Mouse (Mus musculus): ENCODE results near the gene Eif4a1.

Eif4a1 gene

DNA sequence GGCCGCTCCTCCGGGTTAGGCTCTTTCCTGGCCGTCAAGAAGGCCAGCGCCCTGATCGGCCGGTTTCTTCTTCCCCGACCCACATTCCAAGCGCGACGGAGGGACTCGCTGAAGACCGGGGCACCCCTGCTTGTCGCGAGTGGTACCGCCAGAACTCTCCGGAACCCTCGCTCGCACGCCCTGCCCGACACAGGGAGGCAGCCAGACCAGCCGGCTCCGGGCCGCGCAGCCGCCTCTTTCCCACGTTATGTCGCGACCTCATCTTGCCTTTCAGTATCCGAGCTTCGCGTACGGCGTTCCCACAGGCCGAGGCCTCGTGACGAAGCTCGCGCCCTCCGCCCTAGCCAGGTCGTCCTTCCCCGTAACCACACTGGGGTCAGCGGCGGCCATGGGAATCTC lies 498 bp downstream of the Eif4a1 start:
- no peak for DNase-seq (ENCODE audit: low read depth)

DNA sequence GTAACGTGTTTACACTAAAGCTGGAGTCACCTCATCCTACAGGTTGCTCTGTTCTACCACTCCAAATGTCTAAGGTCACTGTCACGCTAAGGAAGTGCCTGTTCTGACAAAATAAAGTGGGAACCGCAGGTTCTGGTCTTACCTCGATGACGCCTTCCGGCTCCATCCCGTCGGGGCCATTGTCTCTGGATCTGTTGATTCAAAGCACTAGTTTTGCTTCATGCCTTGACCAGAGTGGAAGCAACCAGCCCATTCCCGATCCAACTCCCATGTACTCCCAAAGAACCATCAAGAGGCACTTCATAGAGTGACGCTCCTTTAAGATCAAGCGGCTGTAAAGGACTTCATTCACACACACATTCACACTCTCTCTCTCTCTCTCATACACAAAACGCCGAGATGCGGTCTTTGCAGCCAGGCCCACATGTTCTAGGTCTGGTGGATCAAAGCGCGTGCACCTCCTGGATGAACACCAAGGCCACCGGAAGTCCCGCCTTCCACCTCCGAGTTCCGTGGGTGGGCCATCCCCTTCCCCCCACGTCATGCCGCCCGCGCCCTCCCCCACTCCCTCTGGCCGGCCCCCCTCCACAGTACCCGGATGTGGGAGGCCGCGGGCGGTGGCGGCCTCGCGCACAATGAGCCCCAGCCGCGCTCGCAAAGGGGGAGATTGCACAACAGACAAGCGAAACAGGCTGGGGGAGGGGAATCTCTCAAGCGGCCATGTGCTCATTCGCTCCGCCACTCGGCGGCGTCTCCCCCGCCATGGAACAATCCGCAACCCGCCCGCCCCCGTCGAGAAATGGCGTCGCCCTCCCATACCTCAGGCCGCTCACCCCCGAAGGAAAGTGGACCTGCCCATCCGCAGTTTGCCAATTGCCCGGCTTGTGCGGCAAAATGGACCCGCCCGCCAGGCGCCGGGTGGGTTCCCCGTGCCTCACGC lies 1.2 kb downstream of the Eif4a1 start:
- peak; percentile 98 for DNase-seq (ENCODE audit: low read depth)

DNA sequence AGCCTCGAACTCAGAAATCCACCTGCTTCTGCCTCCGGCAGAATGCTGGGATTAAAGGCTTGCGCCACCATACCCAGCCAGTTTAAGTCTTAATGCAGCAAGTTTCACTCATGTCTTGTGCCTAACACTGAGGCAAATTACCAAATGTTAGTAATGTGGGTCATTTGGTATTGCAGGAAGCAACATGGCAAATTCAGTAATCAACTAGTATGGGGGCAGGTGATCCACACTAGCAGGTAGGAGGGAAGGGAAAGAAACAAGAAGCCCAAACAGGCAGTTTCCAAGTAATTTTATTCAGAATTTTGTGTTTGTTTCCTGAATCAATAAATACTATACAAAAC lies 5.6 kb downstream of the Eif4a1 start:
- DNase-seq (ENCODE audit: low read depth) = peak; percentile 47

DNA sequence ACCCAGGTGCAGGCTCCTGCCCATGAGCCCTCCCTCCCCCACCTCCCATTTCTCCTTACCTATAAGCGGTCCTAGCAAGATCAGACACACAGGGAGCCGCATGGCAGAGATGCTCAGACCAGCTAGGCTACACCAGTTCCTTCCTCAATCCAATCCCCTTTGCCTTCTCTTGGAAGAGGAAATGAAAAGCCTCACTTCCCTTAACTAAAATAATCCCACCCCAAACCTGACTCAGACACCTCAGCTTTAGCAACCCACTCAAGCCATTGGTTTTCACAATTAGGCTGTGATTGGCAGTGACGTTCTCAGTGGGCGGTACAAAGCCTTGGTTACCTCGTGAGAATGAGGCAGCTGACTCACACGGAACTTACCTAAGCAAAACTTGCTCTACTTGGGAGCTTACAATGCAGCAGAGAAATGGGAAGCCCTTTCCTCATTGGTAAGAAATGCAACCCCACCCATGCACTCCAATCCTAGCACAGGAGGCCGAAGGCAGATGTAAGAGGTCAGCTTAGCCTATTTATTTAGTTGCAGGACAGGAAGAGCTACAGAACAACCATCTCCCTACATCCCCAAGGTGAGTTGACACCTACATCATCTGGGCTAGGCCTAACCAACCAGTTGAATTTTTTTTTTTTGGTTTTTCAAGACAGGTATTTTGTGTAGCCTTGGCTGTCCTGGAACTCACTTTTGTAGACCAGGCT lies 6.1 kb downstream of the Eif4a1 start, which contains the start of gene Cd68:
TSS of gene Cd68 (minus strand) at position 193 of the 704 bp plus-strand sequence.
- DNase-seq (ENCODE audit: low read depth) = peak; percentile 70

DNA sequence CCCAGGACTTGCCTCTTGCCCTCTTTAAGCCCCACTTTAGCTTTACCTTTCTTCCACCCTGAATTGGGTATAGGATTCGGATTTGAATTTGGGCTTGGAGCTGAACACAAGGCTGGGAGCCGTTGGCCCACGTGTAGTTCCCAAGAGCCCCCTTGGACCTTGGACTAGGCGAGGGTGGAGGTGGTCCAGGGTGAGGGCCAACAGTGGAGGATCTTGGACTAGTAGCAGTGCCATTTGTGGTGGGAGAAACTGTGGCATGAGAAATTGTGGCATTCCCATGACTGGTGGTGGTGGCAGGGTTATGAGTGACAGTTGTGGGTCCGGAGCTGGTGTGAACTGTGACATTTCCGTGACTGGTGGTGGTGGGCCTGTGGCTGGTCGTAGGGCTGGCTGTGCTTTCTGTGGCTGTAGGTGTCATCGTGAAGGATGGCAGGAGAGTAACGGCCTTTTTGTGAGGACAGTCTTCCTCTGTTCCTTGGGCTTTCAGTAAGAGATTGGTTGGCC lies 6.7 kb downstream of the Eif4a1 start:
- peak; percentile 28 for DNase-seq (ENCODE audit: low read depth)

DNA sequence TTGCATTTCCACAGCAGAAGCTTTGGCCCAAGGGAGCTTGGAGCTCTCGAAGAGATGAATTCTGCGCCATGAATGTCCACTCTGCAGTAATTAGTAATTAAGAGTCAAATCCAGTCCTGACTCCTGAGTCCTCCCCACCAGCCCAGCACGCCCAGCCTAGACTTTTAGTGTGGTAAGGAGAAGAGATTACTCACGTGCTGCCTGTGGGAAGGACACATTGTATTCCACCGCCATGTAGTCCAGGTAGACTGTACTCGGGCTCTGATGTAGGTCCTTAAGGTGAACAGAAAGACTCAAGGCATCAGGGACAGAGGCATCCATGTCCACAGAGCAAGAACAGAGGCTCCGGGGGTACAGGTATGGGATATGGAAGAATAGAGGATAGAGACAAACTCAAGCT lies 7.4 kb downstream of the Eif4a1 start:
- no peak for DNase-seq (ENCODE audit: low read depth)

DNA sequence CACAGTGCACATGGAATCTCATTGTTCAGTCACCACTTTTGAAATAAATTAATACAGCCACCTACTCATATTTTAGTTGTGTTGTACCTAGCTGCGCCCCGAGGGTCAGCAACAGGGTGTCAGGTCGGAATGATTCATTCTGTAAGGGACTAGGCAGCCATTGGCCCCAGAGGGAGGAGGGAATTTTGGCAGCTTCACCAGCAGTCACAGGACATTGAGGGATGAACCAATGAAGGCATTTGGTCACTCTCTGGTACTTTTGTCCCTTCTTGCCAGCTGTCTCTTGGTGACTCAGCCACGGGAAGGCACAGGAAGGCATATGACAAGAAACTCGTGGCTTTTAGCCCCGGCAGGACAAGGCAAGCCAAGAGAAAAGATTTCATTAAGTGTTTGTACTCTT lies 8.4 kb downstream of the Eif4a1 start:
- DNase-seq (ENCODE audit: low read depth) = no peak

DNA sequence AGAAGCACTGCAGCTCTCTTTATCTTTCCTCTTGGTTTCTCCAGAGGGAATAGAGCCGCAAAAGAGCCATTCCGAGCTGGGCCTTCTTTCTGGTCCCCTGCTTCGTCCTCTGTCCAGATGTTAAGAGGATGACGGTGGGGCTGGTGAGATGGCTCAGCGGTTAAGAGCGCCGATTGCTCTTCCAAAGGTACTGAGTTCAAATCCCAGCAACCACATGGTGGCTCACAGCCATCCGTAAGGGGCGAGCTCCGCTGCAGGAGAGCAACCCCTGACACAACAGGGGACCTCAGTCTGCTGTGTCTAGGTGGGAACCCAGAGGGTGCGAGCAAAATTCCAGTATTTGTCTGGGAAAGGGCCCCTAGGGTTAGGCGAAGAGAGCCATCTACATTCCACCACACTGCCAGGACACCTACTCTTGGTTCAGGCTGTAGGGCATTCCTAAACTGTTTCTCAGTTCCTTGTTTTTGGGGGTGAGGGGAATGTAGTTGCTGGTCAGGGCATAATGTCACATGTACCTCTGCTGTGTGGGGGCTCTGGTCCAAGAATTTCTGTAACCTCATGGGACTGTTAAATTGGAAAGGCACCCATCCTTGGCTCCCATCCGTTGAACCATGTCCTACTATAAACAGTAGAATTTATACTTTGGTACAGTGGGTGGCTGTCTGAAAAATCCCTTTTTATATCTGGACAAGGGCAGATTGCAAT lies 9.1 kb downstream of the Eif4a1 start:
- peak; percentile 26 for DNase-seq (ENCODE audit: low read depth)

DNA sequence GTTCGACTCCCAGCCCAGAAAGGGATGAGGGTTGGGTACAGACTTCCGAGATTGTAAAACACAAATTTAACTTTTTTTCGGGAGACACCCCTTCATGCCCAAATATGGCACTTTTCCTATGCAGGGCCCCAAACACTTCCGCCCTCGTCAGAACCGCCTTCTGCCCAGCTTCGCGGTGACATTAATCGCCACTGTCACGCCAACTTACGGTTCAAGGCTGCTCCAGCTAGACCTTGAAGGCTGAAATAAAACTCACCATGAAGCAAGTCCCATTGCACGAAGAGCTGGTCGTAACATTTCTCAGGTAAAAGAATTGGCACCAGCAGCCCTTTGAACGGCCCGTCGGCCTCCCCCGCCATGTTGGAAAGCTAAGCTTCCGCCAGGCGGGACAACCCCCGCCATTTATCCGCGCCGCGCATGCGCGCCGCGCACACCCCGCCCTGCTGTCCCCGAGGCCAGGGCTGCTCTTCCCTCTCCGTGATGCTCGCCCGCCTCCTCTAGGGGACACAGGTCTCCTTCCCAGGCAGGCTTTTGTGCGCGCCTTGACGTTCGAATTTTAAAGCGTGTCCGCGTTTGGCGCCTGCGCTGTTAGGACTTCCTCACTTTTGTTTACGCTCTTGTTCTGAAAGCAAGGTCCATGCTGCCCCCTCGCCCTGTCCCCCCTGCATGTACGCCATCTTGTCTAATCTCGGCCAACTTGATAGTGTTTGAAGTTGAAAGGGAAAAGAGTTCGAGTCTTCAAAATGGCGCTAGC lies 9.8 kb downstream of the Eif4a1 start, which contains the start of gene Mpdu1:
TSS of gene Mpdu1 (minus strand) at position 430 of the 754 bp plus-strand sequence.
- peak; percentile 97 for DNase-seq (ENCODE audit: low read depth)

DNA sequence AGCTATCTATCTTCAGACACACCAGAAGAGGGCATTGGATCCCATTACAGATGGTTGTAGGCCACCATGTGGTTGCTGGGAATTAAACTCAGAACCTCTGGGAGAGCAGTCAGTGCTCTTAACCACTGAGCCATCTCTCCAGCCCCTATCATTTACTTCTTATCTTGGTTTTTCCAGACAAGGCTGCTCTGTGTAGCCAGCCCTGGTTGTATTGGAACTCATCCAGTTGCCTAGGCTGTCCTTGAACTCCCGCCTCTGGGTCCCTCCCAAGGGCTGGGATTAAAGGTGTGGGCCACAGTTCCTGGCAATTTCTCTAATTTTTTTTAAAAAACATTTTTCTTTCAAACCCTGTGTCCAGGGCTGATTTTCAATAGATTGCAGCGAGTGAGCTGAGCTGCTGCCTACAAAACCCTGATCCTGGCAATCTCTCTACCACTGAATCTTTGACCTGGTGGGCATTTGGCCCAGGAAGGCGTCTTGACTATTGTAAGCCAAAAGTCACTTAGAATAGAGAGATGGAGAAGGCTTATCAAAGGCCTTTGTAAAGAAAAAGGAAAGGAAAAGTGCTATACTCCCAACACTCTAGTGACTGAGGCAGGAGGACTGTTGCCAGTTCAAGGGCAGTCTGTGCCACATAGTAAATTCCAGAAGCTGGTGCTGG lies 10.9 kb downstream of the Eif4a1 start:
- peak; percentile 28 for DNase-seq (ENCODE audit: low read depth)

DNA sequence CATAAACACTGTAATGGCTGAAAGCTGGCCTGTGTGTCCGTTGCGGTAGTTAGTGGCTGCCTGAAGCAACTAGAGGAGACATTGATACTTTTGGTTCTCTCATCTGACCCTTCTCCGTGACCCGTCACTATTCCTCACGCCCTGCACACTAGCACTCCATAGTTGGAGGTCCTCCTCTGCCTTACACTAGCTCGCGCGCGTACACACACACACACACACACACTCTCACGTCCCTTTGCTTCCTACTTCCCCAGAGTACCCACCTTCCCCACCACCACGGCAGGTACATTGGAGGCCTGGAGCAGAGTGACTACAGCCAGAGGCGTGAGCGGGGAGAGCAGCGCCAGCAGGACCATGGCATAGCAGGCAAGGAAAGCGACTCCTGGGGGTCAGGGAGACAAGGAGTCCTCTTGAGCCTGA lies 14.8 kb downstream of the Eif4a1 start:
- no peak for DNase-seq (ENCODE audit: low read depth)

DNA sequence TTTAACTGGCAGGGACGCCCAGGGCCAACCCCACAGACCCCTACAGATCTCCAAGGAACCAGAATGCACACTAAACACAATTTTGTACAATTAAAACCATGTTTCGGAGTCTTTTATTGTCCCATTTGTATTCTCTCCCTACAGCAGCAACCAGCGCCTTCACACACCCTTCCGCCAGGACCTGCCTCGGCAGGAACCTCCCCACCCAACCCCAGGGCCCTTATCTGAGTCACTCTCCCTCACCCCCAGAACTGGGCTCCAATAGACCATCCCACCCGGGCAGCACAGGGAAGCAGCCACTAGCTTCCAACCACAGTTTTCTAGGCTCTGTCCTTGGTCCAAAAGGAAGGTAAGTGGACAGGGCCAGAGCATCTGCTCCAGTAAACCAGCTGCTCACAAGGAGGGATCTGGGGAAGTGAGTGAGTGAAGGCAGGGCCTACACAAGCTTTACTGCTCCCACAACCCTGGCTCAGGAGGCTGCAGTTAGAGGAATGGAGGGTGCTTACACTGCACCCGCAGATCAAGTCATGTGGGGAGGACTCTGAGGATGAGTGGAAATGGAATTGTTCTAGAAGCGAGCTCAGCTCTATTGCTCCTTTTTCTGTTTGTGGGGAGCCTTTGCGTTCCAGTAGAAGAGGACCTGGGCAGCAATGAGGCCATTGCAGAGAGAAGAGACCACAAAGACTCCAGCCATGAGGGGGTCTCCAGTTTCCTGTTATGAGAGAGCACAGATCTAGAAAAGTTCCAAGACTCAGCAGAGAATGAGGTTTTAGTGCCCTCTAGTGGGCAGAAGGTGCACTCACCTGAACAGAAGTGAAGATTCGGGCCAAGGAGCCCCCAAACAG lies 15.4 kb downstream of the Eif4a1 start:
- peak; percentile 82 for DNase-seq (ENCODE audit: low read depth)

DNA sequence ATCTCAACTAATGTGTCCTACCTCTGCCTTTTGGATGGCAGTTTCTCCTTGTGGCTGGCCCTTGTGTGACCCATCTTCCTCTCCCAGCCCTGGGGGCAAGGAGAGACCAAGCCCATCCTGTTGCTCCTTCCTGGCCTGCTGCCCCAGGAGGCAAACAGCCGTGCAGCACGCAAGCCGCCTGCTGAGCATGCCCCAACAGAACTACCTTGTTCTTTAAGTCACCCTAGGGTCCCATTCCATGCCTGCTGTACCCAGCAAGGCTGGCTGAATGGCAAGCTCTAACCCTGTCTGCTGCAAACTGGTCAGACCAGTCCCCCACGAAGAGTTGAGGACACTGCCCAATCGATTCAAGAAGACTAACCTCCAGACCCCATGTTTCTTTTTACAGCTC lies 16.2 kb downstream of the Eif4a1 start:
- no peak for DNase-seq (ENCODE audit: low read depth)

DNA sequence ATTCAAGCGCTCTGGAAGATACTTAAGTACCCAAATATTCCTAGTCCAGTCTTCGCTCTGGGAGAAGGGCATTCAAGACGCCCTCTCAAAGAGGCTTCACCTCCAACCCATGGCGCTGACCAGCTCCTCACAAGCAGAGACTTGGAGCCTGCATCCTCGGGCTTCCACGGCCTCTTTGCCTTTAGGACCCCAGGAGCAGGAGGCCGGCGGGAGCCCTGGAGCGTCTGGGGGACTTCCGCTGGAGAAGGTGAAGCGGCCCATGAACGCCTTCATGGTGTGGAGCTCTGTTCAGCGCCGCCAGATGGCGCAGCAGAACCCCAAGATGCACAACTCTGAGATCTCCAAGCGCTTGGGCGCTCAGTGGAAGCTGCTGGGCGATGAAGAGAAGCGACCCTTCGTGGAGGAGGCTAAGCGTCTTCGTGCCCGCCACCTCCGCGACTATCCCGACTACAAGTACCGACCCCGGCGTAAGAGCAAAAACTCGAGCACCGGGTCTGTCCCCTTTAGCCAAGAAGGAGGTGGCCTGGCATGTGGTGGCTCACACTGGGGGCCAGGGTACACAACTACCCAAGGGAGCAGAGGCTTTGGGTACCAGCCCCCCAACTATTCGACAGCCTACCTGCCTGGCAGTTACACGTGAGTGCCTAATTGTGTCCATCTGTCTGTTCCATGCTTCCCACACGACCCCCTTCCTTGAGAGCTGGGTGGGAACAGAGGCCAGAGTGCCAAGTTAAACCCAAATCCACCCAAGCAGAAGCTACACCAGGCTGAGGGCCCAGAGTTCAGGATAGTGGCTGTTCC lies 16.8 kb downstream of the Eif4a1 start, which contains the start of gene Sox15:
TSS of gene Sox15 (plus strand) at position 51 of the 801 bp plus-strand sequence.
- DNase-seq (ENCODE audit: low read depth) = peak; percentile 56

DNA sequence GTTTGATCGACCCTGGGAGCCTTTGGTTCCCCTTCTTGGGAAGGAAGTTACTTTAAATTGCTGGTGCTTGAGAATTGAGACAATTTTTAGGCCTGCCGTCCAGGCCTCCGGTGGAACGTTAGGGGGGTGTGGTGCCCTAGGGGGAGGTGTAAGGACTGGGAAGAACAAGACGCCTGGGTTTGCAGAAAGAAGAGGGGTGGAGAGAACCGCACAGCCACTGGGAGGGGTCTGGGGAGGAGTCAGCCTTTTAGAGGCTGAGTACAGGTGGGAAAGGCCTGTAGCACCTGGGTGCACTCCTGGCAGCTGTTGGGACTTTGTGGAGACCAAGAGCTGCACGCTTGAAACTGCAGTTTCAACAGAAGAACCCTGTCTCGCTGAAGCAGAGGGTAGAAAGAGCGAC lies 17.5 kb downstream of the Eif4a1 start:
- DNase-seq (ENCODE audit: low read depth) = no peak

DNA sequence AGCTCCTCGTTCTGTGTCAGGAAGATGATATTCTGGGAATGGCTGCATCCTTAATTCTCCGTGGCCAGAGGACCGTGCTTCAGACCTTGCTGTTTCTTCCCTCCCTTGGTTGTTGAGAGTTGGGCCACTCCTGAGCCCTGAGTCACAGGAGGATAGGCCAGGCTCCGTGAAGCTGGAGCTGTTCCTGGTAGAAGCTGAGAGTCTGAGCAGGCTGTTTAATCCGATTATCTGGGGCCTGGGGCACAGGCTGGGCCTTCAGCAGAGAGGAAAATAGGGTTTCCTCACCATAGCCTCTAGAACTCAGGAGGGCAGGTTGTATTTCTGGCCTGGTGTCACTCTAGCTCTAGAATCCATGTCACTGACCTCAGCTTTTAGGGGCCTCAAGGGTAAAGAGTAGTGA lies 18.8 kb downstream of the Eif4a1 start:
- no peak for DNase-seq (ENCODE audit: low read depth)

DNA sequence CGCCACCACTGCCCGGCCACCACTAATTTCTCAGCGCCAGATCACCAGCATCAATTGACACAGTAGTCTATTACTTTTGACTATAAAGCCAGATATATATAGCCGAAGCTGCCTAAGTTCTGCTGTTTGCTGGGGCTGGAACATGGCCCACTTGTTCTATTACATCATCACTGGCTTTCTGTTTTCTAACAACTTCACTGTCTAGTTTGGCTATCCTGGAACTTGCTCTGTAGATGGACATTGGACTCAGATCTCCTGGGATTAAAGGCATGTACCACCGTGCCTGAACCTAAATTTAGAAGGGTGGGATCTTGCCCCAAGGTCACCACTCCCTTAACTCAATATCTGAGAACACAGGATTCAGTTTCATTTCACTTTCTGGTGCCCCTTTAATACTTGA lies 26.4 kb downstream of the Eif4a1 start:
- DNase-seq (ENCODE audit: low read depth) = no peak

DNA sequence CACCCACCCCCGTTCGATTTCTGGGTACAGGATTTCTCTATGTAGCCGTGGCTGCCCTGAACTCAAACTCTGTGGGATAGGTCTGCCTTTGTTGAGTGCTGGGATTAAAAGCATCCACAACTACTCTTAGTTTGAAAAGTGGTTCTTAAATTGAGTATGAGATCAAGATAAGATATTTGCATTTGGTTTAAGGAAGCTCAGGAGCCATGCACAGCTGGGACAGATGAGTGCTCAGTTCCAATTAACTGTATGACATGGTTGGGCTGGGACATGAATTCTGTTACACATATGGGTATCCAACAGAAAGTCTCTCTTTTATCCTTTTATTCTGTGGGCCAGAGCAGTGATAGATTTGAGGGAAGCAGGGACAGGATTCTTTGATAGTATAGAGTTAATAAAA lies 36.8 kb downstream of the Eif4a1 start:
- no peak for DNase-seq (ENCODE audit: low read depth)
